Mouse (Mus musculus): ENCODE results near the gene Tph2.
"Not testable (repeated sequence)": the region's sequence is repeated elsewhere in the genome, so short reads cannot be mapped to it uniquely, and the experiment has no call there.

DNA sequence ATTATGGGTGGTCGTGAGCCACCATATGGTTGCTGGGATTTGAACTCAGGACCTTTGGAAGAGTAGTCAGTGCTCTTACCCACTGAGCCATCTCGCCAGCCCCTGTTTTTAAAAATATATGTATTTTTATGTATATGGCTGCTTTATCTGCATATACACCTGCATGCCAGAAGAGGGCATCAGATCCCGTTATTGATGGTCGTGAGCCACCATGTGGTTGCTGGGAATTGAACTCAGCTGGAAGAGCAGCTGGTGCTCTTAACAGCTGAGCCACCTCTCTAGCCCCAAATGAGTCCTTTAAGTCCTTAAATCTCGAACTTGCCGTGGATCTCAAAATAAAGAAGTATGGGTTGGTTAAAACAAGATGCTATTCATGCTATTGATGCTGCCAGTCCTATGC, 6.8 kb downstream of the Tph2 start:
- not testable (repeated sequence) for TF ChIP-seq GATA1 (IDR thresholded peaks at IDR 0.05; ENCODE audit: borderline replicate concordance, low read length); FLI1 (IDR thresholded peaks at IDR 0.05; ENCODE audit: low read length)
